Mouse (Mus musculus) myocyte (in vitro differentiated cells): ENCODE measurements around the gene Podn.

Experiments used
- CEBPB ChIP-seq: IDR thresholded peaks from 2 replicates; pipeline ENCODE4 v1.6.1; 2011; ENCODE audit warnings: mild to moderate bottlenecking, moderate library complexity; ENCODE audit not compliant: poor library complexity, insufficient read depth, severe bottlenecking
- E2F4 ChIP-seq: IDR thresholded peaks from one replicate; pipeline ENCODE4 v1.6.1; 2011; ENCODE audit warnings: mild to moderate bottlenecking, control low read depth, moderate library complexity; ENCODE audit not compliant: insufficient read depth
- POLR2A ChIP-seq: IDR thresholded peaks from one replicate; pipeline ENCODE4 v1.6.1; 2011; ENCODE audit warnings: low read depth, mild to moderate bottlenecking, control low read depth, moderate library complexity; ENCODE audit not compliant: insufficient read length
- SRF ChIP-seq: IDR thresholded peaks from one replicate; pipeline ENCODE4 v1.6.1; 2011; ENCODE audit warnings: low read depth; ENCODE audit not compliant: control insufficient read depth, insufficient read length
- USF1 ChIP-seq: IDR thresholded peaks from one replicate; pipeline ENCODE4 v1.6.1; 2011; ENCODE audit warnings: low read depth, mild to moderate bottlenecking, control low read depth, moderate library complexity

DNA sequence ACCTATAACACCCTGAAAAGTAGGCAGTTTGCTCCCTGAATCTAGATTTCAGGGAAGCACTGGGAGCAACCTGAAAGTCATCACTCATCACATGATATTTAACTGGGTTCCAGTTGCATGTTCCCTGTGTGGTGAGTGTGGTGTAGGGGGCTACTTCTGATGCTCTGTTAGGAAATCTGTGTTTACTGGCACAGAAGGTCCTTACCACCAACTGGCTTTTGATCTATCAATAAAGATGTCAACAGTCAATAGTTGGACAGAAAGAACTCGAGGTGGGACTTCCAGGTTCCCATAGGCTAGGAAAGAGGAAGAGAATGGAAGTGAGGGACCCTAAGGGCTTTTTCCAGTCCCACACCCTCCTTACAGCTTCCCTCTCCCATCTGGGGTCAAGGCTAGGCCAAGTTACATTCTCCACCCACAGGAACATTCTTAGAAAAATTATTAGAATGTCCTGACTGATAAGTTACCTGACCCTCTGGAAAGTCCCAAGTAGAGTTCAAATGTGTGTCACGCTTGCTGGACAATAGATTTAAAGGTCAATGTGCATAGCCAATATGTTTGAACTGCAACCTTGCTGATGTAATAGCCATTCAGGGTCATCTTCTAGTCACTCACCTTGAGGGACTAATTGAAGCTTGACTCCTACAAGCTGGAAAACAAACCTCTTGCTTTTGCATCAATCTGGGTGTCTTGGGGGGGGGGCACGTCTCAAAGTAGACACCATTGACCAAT lies 18.9 kb downstream of the Podn start:
- no peak for TF ChIP-seq USF1
- TF ChIP-seq POLR2A = no peak
- TF ChIP-seq SRF = no peak
- TF ChIP-seq CEBPB = no peak
- no peak for TF ChIP-seq E2F4
